Mouse (Mus musculus): ENCODE data around the gene Vps13a.

DNA sequence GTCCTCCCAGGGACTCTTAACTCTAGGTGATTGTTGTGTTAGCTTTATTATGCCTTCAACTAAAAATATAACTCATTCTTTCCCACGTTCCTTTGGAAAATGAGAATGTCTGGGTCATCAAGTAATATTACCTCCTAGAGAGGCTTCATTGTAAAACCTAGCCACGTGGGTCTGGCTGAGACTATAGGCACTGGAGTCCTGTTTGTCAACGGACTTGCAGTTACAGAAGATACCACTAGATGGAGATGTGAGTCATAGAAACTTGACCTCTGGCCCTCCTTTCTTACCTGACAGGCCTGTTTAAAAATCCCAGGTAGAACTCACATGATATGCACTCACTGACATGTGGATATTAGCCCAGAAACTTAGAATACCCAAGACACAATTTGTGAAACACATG lies 195.4 kb downstream of the Vps13a start:
- no peak for TF ChIP-seq CTCF (IDR thresholded peaks at IDR 0.05; ENCODE audit: low read depth, low read length)
- TF ChIP-seq EP300 (IDR thresholded peaks at IDR 0.05; ENCODE audit: insufficient read depth, low read depth, low read length), result no peak
- no peak for TF ChIP-seq POLR2A (IDR thresholded peaks at IDR 0.05; ENCODE audit: insufficient read depth, low read length)

Measured in ES-Bruce4 (cell line).